Mouse (Mus musculus): Measurements from ENCODE around the gene Macc1.

DNA sequence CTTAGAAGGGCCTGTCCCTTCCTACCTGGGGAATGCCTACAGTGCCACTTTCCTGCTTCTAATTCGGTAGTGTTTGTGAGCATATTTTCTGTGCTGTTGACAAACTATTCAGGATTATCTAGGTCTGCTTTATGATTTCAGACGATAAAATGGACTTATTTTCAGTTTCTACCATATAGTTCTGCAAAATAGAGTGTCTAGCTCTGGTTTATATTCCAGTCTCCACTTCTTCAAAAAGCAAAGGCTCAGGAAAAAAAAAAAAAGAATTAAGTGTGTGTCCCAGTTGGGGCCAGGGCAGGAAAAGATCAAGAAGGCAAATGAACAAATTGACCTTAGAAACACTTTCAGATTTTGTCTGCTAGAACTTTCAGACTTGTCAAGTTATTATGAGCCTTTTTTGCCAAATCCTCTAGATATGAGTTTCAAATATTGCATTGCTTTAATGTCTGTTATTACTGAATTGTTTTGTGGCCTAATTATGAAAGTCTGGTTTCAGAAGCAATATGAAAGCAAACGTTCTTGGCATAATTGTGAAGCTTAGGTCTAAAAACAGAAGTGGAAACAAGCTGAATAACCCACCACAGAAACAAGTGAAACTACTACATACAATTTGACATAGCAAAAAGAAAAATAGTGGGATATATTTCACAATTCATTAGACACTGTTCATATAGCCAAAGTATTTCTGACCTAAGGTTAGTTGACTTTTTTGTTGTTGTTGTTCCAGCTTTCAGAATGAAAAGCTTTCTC, 881 bp upstream of the Macc1 start:
- TF ChIP-seq CTCF (IDR thresholded peaks at IDR 0.05; ENCODE audit: extremely low read depth, insufficient read length, insufficient replicate concordance, low read depth, low read length) (no peak), POLR2A (IDR thresholded peaks at IDR 0.05; ENCODE audit: low read depth, low read length) (no peak)

Measured in small intestine, adult 2 months (tissue).